Mouse (Mus musculus): ENCODE data around the gene Laptm4a. TPM values are rescaled to one million over a fixed set of nuclear protein-coding genes. Genes with fewer than 3 reads are reported as not detected.

The Laptm4a gene
- polyA plus RNA-seq, 1 experiment = 253 TPM

GRCm38 (mm10) chr12:8939490-8939889 lies 18.0 kb downstream of the Laptm4a start:
- Histone ChIP-seq H3K4me3 (ENCODE audit: insufficient read depth, poor library complexity, severe bottlenecking) (no peak overlapping the region), H3K79me3 (ENCODE audit: low read depth) (no peaks in the 10 kb centered on the region), H3ac (ENCODE audit: control insufficient read depth, insufficient read length, low read depth) (no peak overlapping the region), H3K27me3 (ENCODE audit: control insufficient read depth, insufficient read depth, insufficient read length) (no peaks in the 10 kb centered on the region), H3K79me2 (ENCODE audit: control insufficient read depth, insufficient read depth) (peaks cover 12% of the 10 kb centered on the region), H3K36me3 (ENCODE audit: control insufficient read depth, insufficient read depth) (peaks cover 52% of the 10 kb centered on the region)
- TF ChIP-seq FOSL1 (IDR thresholded peaks at IDR 0.05; ENCODE audit: insufficient read depth, low read length, poor library complexity, severe bottlenecking) (no peak), MYOG (IDR thresholded peaks at IDR 0.05; ENCODE audit: control insufficient read depth, extremely low read depth, insufficient read length) (no peak), CEBPB (IDR thresholded peaks at IDR 0.05; ENCODE audit: low read depth) (no peak), MYOD1 (IDR thresholded peaks at IDR 0.05; ENCODE audit: control insufficient read depth, insufficient read length, low read depth) (no peak), CTCF (IDR thresholded peaks at IDR 0.05; ENCODE audit: control insufficient read depth, insufficient read depth, insufficient read length) (no peak), MAX (IDR thresholded peaks at IDR 0.05) (no peak), USF1 (IDR thresholded peaks at IDR 0.05; ENCODE audit: low read depth) (no peak)

DNA sequence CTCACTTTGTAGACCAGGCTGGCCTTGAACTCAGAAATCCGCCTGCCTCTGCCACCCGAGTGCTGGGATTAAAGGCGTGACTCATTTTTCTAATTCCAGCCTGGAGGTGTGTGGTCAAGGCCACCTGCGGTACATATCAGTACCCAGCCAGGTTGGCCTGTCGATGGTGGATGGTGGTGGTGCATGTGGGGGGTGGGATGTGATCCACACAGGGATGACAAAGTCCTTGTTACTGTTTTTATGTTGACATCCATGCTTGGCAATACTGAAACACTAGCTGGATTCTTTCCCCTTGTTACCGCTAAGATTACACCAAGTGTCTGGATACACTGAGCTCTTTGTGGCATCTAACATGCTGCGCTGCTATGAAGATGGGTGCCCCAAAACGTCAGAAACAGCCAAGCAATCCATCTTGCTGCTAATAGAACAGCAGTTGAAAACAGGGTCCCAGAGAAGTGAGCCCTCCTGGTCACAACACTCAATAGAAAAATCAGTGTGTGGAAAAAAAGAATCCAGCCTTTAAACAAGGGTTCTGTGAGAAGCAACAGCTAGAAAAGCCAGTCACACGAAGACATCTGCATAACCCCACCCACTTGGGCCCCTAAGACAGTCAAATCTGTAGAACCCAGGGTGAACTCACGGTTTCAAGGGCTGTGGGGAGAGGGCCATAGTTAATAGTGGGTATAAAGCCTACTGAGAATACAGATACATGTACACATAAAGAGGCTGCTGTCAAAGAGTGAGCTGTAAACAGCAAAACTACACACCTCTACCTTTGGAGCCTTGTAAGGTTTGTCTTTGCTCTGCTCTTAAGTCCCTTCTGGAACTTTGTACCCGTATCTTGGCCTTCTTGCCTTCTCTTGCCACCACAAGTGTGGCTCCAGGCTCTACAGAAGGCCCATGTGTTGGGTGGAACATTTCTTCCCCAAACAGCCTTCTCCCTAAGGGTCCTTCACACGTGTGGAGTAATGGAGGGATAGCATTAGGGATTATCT lies 18.8 kb downstream of the Laptm4a start:
- Histone ChIP-seq H3K36me3 (ENCODE audit: control insufficient read depth, insufficient read depth) (peaks cover 44% of the 10 kb centered on the region), H3K4me3 (ENCODE audit: insufficient read depth, poor library complexity, severe bottlenecking) (no peak overlapping the region), H3ac (ENCODE audit: control insufficient read depth, insufficient read length, low read depth) (no peak overlapping the region), H3K79me2 (ENCODE audit: control insufficient read depth, insufficient read depth) (peaks cover 4% of the 10 kb centered on the region), H3K79me3 (ENCODE audit: low read depth) (no peaks in the 10 kb centered on the region), H3K27me3 (ENCODE audit: control insufficient read depth, insufficient read depth, insufficient read length) (no peaks in the 10 kb centered on the region)
- no peak for TF ChIP-seq FOSL1 (IDR thresholded peaks at IDR 0.05; ENCODE audit: insufficient read depth, low read length, poor library complexity, severe bottlenecking)
- no peak for TF ChIP-seq CTCF (IDR thresholded peaks at IDR 0.05; ENCODE audit: control insufficient read depth, insufficient read depth, insufficient read length)
- TF ChIP-seq CEBPB (IDR thresholded peaks at IDR 0.05; ENCODE audit: low read depth) = no peak
- TF ChIP-seq MYOD1 (IDR thresholded peaks at IDR 0.05; ENCODE audit: control insufficient read depth, insufficient read length, low read depth) = no peak
- TF ChIP-seq MYOG (IDR thresholded peaks at IDR 0.05; ENCODE audit: control insufficient read depth, extremely low read depth, insufficient read length) = no peak
- TF ChIP-seq MAX (IDR thresholded peaks at IDR 0.05) = no peak
- no peak for TF ChIP-seq USF1 (IDR thresholded peaks at IDR 0.05; ENCODE audit: low read depth)

DNA sequence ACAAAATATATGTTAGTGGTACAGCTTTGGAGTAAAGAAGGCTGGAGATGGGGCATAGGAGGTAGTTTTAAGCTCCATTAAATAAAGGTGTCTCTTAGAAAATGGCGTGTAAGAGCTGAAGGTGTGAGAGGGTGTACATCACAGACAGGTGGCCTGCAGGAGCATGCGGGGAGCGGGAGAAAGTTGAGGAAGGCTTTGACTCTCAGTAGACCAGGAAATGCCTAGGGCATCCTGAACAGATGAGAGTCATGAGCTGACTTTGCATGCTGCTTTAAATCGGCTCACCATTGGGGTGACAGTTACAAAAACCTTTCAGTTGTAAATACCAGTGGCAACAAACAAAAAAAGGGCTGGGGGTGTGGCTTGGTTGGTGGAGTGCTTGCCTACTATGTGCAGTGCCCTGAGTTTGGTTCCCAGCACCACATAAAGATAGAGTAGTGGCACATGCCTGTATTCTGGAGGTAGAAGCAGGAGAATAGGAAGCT lies 19.7 kb downstream of the Laptm4a start:
- H3K79me3 ChIP-seq (ENCODE audit: low read depth) = no peaks in the 10 kb centered on the region
- no peak overlapping the region for H3K4me3 ChIP-seq (ENCODE audit: insufficient read depth, poor library complexity, severe bottlenecking)
- TF ChIP-seq USF1 (IDR thresholded peaks at IDR 0.05; ENCODE audit: low read depth) = no peak
- TF ChIP-seq CEBPB (IDR thresholded peaks at IDR 0.05; ENCODE audit: low read depth) = no peak
- no peak for TF ChIP-seq CTCF (IDR thresholded peaks at IDR 0.05; ENCODE audit: control insufficient read depth, insufficient read depth, insufficient read length)
- no peak for TF ChIP-seq MYOG (IDR thresholded peaks at IDR 0.05; ENCODE audit: control insufficient read depth, extremely low read depth, insufficient read length)
- no peak for TF ChIP-seq MAX (IDR thresholded peaks at IDR 0.05)
- TF ChIP-seq MYOD1 (IDR thresholded peaks at IDR 0.05; ENCODE audit: control insufficient read depth, insufficient read length, low read depth) = no peak
- peaks cover 36% of the 10 kb centered on the region for H3K36me3 ChIP-seq (ENCODE audit: control insufficient read depth, insufficient read depth)
- H3K79me2 ChIP-seq (ENCODE audit: control insufficient read depth, insufficient read depth) = no peaks in the 10 kb centered on the region
- H3K27me3 ChIP-seq (ENCODE audit: control insufficient read depth, insufficient read depth, insufficient read length) = no peaks in the 10 kb centered on the region
- H3ac ChIP-seq (ENCODE audit: control insufficient read depth, insufficient read length, low read depth) = no peak overlapping the region

GRCm38 (mm10) chr12:8941699-8942392 lies 20.4 kb downstream of the Laptm4a start:
- no peaks in the 10 kb centered on the region for H3K79me2 ChIP-seq (ENCODE audit: control insufficient read depth, insufficient read depth)
- H3ac ChIP-seq (ENCODE audit: control insufficient read depth, insufficient read length, low read depth) = no peak overlapping the region
- H3K79me3 ChIP-seq (ENCODE audit: low read depth) = no peaks in the 10 kb centered on the region
- H3K36me3 ChIP-seq (ENCODE audit: control insufficient read depth, insufficient read depth) = peaks cover 29% of the 10 kb centered on the region
- H3K27me3 ChIP-seq (ENCODE audit: control insufficient read depth, insufficient read depth, insufficient read length) = no peaks in the 10 kb centered on the region
- no peak overlapping the region for H3K4me3 ChIP-seq (ENCODE audit: insufficient read depth, poor library complexity, severe bottlenecking)
- TF ChIP-seq MAX (IDR thresholded peaks at IDR 0.05) (no peak), CTCF (IDR thresholded peaks at IDR 0.05; ENCODE audit: control insufficient read depth, insufficient read depth, insufficient read length) (no peak), FOSL1 (IDR thresholded peaks at IDR 0.05; ENCODE audit: insufficient read depth, low read length, poor library complexity, severe bottlenecking) (no peak), MYOG (IDR thresholded peaks at IDR 0.05; ENCODE audit: control insufficient read depth, extremely low read depth, insufficient read length) (no peak), CEBPB (IDR thresholded peaks at IDR 0.05; ENCODE audit: low read depth) (no peak)

DNA sequence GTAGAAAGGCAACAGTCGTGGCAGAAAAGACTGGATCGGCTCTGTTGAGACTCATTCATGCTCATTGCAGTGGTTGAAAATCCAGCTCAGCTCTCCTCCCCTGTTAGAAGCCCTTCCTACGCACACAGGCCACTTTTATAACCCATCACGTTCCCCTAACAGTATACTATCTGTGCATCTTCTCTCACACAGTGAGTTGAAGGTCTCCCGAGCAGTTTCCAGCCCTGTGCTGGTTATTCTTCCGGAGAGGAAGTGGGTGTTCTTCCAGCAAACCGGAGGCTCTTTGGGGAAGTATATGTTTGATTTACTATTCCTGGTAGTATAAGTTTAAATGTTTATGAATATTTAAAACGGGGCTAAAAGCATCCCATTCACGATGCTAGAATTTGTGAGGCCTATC lies 25.7 kb downstream of the Laptm4a start:
- TF ChIP-seq FOSL1 (IDR thresholded peaks at IDR 0.05; ENCODE audit: insufficient read depth, low read length, poor library complexity, severe bottlenecking) = no peak
- no peak for TF ChIP-seq MYOD1 (IDR thresholded peaks at IDR 0.05; ENCODE audit: control insufficient read depth, insufficient read length, low read depth)
- TF ChIP-seq CEBPB (IDR thresholded peaks at IDR 0.05; ENCODE audit: low read depth) = no peak
- no peak for TF ChIP-seq CTCF (IDR thresholded peaks at IDR 0.05; ENCODE audit: control insufficient read depth, insufficient read depth, insufficient read length)
- TF ChIP-seq MYOG (IDR thresholded peaks at IDR 0.05; ENCODE audit: control insufficient read depth, extremely low read depth, insufficient read length) = no peak
- TF ChIP-seq USF1 (IDR thresholded peaks at IDR 0.05; ENCODE audit: low read depth) = no peak
- TF ChIP-seq MAX (IDR thresholded peaks at IDR 0.05) = no peak
- no peaks in the 10 kb centered on the region for H3K79me2 ChIP-seq (ENCODE audit: control insufficient read depth, insufficient read depth)
- H3K79me3 ChIP-seq (ENCODE audit: low read depth) = no peaks in the 10 kb centered on the region
- no peaks in the 10 kb centered on the region for H3K36me3 ChIP-seq (ENCODE audit: control insufficient read depth, insufficient read depth)
- H3K27me3 ChIP-seq (ENCODE audit: control insufficient read depth, insufficient read depth, insufficient read length) = no peaks in the 10 kb centered on the region
- H3ac ChIP-seq (ENCODE audit: control insufficient read depth, insufficient read length, low read depth) = no peak overlapping the region
- no peak overlapping the region for H3K4me3 ChIP-seq (ENCODE audit: insufficient read depth, poor library complexity, severe bottlenecking)

Measured in C2C12 (cell line).